Mouse (Mus musculus): ENCODE measurements at regions not wholly inside any gene's neighbourhood (a gene's known extent, or its start where the extent isn't known, plus 50 kb on each side); places are given as distances from the start of the nearest gene placed in this dataset.

GRCm38 (mm10) chr11:7506421-7506945 is 292.8 kb upstream of the Igfbp3 start:
- DNase-seq: no peak

DNA sequence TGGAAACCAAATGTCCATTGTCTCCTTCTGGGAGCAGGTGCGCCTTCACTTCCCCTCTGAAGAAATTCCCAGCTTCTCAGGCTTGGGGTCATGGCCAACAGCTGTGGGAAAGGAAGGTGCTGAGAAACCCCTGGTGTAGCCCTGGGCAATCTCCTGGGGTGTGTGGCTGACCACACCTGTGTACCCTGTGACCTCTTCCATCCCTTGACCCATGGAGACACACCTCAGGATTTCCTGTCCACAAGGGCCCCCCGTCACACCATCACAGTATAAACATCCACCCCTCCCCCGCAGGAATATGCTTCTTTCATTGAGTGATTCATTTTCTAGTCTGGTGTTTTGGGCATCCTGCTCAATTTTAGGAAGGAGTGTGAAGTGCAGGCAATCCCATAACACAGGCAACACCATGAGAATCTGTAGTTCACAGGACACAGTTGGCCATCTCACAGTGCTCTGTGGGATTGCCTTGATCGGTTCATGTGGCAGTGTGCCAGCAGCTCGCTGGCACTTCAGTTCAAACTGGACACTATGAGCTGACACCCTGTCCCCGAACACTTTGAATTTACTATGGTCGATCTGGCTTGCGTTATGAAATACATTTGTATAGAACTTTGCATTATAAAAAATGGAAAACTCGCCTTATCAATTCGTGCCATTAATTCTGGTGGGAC is 291.1 kb upstream of the Igfbp3 start:
- DNase-seq: peak; percentile 4

GRCm38 (mm10) chr11:7502679-7503078 is 289.0 kb upstream of the Igfbp3 start:
- DNase-seq: no peak

DNA sequence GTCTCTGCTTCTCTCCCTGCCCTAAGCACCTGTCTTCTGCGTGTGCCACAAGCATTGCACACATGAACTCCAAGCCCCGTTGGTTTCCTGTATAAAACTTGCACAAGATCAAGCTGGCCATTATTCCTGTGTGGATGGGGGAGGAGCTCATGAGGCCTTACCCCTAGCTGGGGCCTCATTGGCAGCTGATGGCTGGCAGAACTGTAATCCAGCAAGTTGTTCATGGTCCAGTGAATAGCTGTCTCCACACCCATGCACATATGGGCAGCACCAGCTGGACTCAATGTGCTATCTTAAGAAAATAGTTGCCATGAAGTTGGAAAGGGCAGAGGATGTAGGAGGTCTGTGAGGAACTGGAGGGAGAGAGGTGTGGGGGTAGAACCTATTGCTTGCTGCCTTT is 288.3 kb upstream of the Igfbp3 start:
- peak; percentile 61 for DNase-seq

GRCm38 (mm10) chr11:7497803-7498202 is 284.1 kb upstream of the Igfbp3 start:
- no peak for DNase-seq

DNA sequence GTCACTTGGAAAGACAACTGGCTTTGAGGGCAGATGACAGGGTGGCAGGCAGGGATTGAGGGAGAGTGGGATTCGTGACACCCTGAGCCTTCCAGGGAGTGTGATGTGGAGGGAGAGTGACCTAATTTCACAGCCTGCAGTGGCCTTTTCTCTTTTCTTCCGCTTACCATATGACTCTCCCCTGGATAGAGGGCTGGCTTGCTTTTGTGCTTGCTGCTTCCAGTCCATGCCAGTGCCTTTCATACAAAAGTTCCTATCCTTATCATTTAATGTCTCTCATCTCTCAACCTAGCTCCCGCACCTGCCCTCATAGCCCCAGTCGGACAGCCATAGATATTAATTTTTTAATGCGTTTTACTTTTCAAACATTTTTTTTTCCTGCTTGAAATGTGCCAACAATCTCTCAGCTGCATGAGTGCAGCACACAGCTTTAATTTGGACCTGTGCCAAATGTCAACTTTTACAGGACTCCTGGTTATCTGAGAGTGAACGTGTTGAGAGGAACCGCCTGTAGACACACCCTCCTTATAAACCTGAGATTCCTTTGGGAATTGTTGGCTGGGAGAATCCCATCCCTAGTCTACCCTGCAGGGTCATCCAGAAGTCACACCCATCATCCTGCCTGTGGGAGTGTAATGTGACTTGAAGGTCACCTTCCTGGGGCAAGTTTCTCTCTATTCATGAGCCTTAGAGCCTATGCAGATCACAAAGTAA is 260.3 kb upstream of the Igfbp3 start:
- peak; percentile 3 for DNase-seq

GRCm38 (mm10) chr11:7465522-7465921 is 251.8 kb upstream of the Igfbp3 start:
- DNase-seq: no peak

- DNase-seq: no peak
Observed at GRCm38 (mm10) chr11:7461956-7462771, 248.4 kb upstream of the Igfbp3 start.

- no peak for DNase-seq
Observed at GRCm38 (mm10) chr11:7451756-7452155, 238.0 kb upstream of the Igfbp3 start.

DNA sequence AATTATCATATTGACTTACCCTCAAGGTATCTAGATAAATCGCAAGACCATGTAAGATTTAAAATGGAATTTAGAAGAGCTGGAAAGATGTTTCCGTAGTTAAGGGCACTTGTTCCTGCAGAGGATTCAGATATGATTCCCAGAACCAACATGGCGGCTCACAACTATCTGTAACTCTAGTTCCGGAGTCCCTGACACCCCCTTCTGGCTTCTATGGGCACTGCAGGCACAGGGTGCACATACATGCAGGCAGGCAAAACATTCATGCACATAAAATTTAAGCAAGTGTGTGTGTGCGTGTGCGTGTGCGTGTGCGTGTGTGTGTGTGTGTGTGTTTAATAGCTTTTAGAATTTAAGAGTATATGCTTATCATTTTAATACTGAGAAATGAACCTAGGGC is 230.8 kb upstream of the Igfbp3 start:
- DNase-seq: no peak

- no peak for DNase-seq
Observed at GRCm38 (mm10) chr11:7439276-7439675, 225.6 kb upstream of the Igfbp3 start.

GRCm38 (mm10) chr11:7434591-7434990 is 220.9 kb upstream of the Igfbp3 start:
- no peak for DNase-seq

DNA sequence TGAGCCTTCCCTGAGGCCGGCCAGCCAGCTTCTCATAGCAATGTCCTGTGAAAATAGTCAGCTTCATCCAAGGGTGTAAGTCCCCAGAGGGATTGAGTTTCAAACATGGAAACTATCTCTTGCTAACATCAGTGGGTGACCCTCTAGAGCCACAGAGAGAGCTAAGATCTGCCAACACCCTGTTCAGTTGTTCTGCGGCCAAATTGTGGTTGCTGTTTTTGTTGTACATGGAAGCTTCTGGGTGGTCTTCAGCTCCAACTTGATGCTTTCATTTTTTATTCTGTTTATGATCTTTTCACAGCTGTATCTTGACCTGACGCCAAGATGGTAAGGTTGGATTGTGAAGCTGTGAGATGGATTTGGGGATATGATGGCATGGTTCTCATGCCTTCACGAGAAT is 214.0 kb upstream of the Igfbp3 start:
- no peak for DNase-seq

DNA sequence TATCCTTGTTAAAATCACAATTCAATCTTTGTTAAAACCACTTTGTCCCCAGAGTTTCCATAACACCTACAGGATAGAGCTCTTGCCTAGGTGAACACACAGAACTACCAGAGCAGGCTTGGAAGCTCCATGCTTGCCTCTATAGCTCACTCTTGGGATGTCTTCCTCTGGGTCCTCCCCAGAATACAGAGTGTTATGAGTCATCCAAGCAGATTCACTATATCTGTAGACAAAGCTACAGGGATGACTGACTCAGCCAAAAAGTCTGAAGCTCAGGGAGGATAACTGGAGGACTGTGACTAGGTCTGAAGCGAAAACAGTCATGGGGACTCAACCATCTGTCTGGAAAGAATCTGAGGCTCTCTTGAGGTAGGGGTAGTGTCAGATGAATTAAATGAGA is 211.5 kb upstream of the Igfbp3 start:
- no peak for DNase-seq

- no peak for DNase-seq
Observed at GRCm38 (mm10) chr11:7424082-7424471, 210.4 kb upstream of the Igfbp3 start.

DNA sequence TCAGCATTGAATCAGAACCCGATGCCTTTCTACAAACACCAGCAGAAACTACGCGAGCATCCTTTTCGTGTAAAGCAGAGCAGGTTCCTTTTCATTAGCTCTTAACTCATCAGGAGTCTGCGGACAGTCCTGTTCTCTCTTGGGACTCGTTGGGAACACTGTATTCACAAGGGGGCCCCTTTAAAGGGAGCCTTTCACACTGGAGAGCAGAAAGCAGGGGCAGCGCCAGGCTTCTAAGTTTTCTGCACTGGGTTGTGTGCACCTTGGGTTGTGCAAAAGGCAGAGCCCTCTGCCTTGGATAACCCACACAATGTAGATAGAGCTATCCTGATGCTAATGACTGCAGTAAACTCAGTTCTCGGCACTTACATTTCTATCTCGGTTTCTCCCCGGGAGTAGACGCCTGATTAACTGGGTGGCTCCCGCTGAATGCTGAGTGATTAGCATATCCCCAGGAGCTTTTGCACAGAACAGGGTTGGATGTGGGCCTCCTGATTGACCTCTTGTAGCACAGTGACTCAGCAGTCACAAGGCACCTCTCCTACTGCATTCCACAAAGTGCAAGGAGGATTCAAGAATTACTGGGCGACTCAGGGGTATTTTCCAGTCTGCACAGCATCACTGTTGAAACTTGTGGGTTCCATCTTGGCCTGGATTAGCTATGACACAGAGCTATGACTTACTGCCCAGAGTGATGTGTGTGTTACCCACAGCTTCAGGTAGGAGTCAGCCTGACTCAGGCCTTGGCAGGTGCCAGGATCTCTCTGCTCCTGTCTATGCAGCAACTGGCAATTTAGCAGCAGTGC is 209.8 kb upstream of the Igfbp3 start:
- peak; percentile 20 for DNase-seq

DNA sequence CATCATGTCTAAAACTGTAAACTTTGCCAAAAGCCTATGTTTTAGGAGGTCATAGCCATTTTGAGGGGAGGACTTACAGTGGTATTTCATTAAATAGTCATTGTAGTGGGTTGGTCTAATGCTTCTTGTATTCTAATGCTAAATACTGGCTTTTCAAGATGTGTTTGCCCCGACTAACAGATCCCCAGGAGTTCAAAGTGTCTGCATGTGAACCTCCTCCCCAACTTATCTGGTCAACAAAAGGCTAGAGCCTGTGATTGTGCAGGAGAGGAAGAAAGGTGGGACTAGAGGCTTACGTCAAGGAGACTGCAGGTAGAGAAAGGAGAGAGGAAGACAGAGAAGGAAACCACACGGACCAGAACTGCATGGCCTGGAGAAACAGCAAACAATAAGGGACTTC is 198.9 kb upstream of the Igfbp3 start:
- DNase-seq: no peak

GRCm38 (mm10) chr11:7408992-7409391 is 195.3 kb upstream of the Igfbp3 start:
- DNase-seq: no peak

DNA sequence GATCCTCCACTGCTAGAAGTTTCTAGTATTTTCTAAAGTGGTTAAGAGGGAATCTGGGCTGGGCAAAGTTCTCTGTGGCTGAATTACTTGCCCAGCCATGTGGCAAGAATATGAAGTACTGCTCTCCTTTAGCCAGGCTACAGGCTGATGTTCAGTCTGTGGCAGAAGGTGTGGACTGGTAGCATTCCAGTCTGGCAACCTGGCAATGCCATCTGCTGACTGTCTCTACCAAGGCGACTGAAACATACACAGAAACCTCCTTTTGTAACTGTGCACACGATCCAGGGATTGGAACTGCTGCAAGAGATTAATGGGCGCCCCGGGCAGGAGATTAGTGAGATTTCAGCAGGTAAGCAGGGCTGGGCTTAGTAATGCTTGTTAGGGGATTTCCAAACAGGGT is 190.9 kb upstream of the Igfbp3 start:
- peak; percentile 3 for DNase-seq

DNA sequence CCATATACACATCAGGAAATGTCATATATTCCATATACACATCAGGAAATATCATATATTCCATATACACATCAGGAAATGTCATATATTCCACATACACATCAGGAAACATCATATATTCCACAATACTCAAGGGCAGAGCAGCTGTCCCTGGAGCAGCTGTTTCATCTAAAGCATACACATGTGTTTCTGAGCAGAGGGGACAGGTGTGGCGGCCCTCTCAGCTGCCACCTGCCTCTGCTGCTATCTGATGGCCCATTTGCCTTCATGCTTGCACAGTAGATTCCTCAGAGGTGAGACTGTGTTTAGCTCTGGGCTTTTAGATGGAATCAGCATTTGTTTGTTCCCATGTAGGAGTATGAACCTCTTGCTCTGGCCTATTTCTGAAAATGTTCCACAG is 158.1 kb upstream of the Igfbp3 start:
- DNase-seq: no peak

- no peak for DNase-seq
Observed at GRCm38 (mm10) chr11:7361388-7361787, 147.7 kb upstream of the Igfbp3 start.

DNA sequence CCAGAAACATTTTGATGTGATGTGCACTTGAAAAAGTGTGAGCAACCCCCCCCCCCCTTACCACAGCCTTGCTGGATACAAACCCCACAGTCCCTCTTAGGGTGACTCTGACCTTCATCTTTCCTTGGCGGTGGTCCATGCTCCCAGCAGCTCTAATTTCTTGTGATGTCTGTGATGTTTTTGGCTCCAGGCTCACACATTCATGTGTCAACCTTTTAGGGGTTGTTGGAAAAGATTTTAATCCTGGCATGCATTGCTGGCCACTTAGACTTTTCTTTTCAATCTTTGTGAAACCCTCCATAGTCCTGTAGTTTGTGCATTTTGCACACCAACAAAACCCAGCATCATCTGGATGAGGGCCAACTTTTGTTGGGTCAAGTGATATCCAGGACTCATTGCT is 134.9 kb upstream of the Igfbp3 start:
- no peak for DNase-seq

DNA sequence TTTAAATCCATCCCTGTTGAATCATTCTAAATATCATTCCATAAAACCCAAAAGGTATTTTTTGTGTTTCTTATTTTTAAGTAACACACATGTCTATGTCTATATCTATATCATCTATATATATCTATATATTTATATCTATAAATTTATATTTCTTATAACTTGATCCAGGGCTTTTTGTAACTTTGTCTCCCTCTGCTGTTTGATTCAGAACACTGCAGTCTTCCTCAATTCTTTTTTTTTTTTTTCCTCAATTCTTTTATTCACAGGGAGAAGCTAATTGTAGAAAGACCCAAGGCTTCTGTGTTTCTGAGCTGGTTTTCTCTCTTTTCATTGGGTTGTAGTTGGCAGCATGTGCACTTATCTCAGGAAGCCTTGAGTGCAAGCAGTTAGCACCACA is 124.1 kb upstream of the Igfbp3 start:
- DNase-seq: no peak

Measured in retina, postnatal 1 day (tissue).